Mouse (Mus musculus): ENCODE data around the gene Fbxl22. TPM values are rescaled to one million over a fixed set of nuclear protein-coding genes. Genes with fewer than 3 reads are reported as not detected.

Fbxl22 gene
- total RNA-seq, 1 experiment from 2014 or later, result 1.1 TPM

Other genes starting within 250 kb of the Fbxl22 start
- 125 to 158 TPM (median 133 TPM) in 3 replicates for gene Herc1, start 164.1 kb downstream of the Fbxl22 start, total RNA-seq (2017)
- 137 to 178 TPM (median 170 TPM) in 3 replicates for gene Usp3, start 78.5 kb upstream of the Fbxl22 start, total RNA-seq (2017)
- 0.87 TPM in 1 of 3 replicates, not detected in the others for gene Car12, start 199.1 kb upstream of the Fbxl22 start, total RNA-seq (2017)